Mouse (Mus musculus): ENCODE data around the gene Htr1d. TPM values are rescaled to one million over a fixed set of nuclear protein-coding genes. Genes with fewer than 3 reads are reported as not detected.

Htr1d gene
- polyA plus RNA-seq, 1 experiment from 2014 or later = not detected

GRCm38 (mm10) chr4:136449795-136450194 is 26.5 kb downstream of the Htr1d start:
- DNase-seq (no peak), ATAC-seq (no peak)
- H3K27me3 ChIP-seq (ENCODE audit: insufficient read depth, low read length) = no peaks in the 10 kb centered on the region
- no peak overlapping the region for H3K9ac ChIP-seq (replicated peaks)
- no peak overlapping the region for H3K4me3 ChIP-seq (ENCODE audit: low read depth, low read length)
- TF ChIP-seq EP300 (IDR thresholded peaks at IDR 0.05; ENCODE audit: low read depth) = no peak
- no peak for TF ChIP-seq CTCF (IDR thresholded peaks at IDR 0.05; ENCODE audit: low read depth)
- H3K27ac ChIP-seq (ENCODE audit: low read depth) = no peak overlapping the region
- no peak overlapping the region for H3K4me2 ChIP-seq (ENCODE audit: low read depth, low read length)
- no peaks in the 10 kb centered on the region for H3K36me3 ChIP-seq (replicated peaks; ENCODE audit: insufficient read depth, low read length)
- 62% methylated on average over 5 of the region's 5 CpGs for WGBS (ENCODE audit: insufficient replicate concordance)
- no peaks in the 10 kb centered on the region for H3K9me3 ChIP-seq (ENCODE audit: low read length)
- peaks cover 8% of the 10 kb centered on the region for H3K4me1 ChIP-seq (ENCODE audit: insufficient read depth)

DNA sequence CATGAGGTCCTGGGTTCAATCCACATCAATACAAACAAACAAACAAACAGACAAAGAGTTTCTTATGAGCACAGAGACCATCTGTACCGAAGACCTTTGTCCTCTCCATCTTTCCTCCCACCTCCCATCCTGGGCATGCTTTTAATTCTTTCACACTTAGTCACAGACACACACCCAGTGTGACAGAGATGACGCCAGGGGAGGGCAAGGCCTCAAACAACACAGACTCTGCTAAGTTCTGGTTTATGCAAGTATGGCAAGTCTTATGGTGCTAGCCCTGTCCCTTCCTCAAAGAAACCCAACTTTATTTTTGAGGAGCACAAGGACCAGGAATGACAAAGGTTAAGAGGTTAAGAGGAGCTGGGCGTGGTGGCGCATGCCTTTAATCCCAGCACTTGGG is 26.9 kb downstream of the Htr1d start:
- no peak overlapping the region for H3K9ac ChIP-seq (replicated peaks)
- ATAC-seq = no peak
- no peaks in the 10 kb centered on the region for H3K27me3 ChIP-seq (ENCODE audit: insufficient read depth, low read length)
- H3K4me1 ChIP-seq (ENCODE audit: insufficient read depth) = peaks cover 8% of the 10 kb centered on the region
- no peak overlapping the region for H3K4me3 ChIP-seq (ENCODE audit: low read depth, low read length)
- WGBS (ENCODE audit: insufficient replicate concordance) = 73% methylated on average over 4 of the region's 4 CpGs
- H3K9me3 ChIP-seq (ENCODE audit: low read length) = no peaks in the 10 kb centered on the region
- no peaks in the 10 kb centered on the region for H3K36me3 ChIP-seq (replicated peaks; ENCODE audit: insufficient read depth, low read length)
- H3K27ac ChIP-seq (ENCODE audit: low read depth) = no peak overlapping the region
- H3K4me2 ChIP-seq (ENCODE audit: low read depth, low read length) = no peak overlapping the region
- TF ChIP-seq CTCF (IDR thresholded peaks at IDR 0.05; ENCODE audit: low read depth) = no peak
- no peak for TF ChIP-seq EP300 (IDR thresholded peaks at IDR 0.05; ENCODE audit: low read depth)
- DNase-seq = no peak

GRCm38 (mm10) chr4:136451564-136451963 is 28.2 kb downstream of the Htr1d start:
- H3K27ac ChIP-seq (ENCODE audit: low read depth) = peak overlapping the region; percentile 61
- DNase-seq = peak; percentile 40
- WGBS (ENCODE audit: insufficient replicate concordance) = 10% methylated on average over 6 of the region's 6 CpGs
- no peak for TF ChIP-seq EP300 (IDR thresholded peaks at IDR 0.05; ENCODE audit: low read depth)
- no peak for TF ChIP-seq CTCF (IDR thresholded peaks at IDR 0.05; ENCODE audit: low read depth)
- H3K27me3 ChIP-seq (ENCODE audit: insufficient read depth, low read length) = no peaks in the 10 kb centered on the region
- no peak overlapping the region for H3K9ac ChIP-seq (replicated peaks)
- H3K36me3 ChIP-seq (replicated peaks; ENCODE audit: insufficient read depth, low read length) = no peaks in the 10 kb centered on the region
- no peaks in the 10 kb centered on the region for H3K9me3 ChIP-seq (ENCODE audit: low read length)
- peak; percentile 37 for ATAC-seq
- H3K4me3 ChIP-seq (ENCODE audit: low read depth, low read length) = no peak overlapping the region
- H3K4me2 ChIP-seq (ENCODE audit: low read depth, low read length) = no peak overlapping the region
- peaks cover 8% of the 10 kb centered on the region for H3K4me1 ChIP-seq (ENCODE audit: insufficient read depth)

DNA sequence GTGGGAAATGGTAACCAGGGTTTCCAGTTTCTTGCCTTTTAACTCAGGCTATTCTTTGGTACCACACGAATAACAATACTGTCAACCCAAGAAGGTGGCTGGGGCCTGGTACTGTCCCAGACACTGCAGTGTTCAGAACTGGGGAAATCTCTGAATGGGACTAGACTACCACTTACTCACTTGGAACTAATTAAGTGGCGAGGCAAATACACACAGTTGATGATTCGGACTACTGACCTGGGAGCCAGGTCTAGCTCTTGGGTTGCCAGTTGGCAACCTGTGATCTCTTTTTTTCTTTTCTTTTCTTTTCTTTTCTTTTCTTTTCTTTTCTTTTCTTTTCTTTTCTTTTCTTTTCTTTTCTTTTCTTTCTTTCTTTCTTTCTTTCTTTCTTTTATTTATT is 29.0 kb downstream of the Htr1d start:
- H3K36me3 ChIP-seq (replicated peaks; ENCODE audit: insufficient read depth, low read length) = no peaks in the 10 kb centered on the region
- no peak overlapping the region for H3K4me3 ChIP-seq (ENCODE audit: low read depth, low read length)
- DNase-seq (no peak), ATAC-seq (peak; percentile 31; the same call in 1 of the 2 replicates)
- no peak overlapping the region for H3K4me2 ChIP-seq (ENCODE audit: low read depth, low read length)
- peak overlapping the region; percentile 61 for H3K27ac ChIP-seq (ENCODE audit: low read depth)
- no peaks in the 10 kb centered on the region for H3K9me3 ChIP-seq (ENCODE audit: low read length)
- 73% methylated on average over 3 of the region's 3 CpGs for WGBS (ENCODE audit: insufficient replicate concordance)
- no peak overlapping the region for H3K9ac ChIP-seq (replicated peaks)
- H3K27me3 ChIP-seq (ENCODE audit: insufficient read depth, low read length) = no peaks in the 10 kb centered on the region
- H3K4me1 ChIP-seq (ENCODE audit: insufficient read depth) = peaks cover 8% of the 10 kb centered on the region
- TF ChIP-seq CTCF (IDR thresholded peaks at IDR 0.05; ENCODE audit: low read depth) (no peak), EP300 (IDR thresholded peaks at IDR 0.05; ENCODE audit: low read depth) (no peak)

DNA sequence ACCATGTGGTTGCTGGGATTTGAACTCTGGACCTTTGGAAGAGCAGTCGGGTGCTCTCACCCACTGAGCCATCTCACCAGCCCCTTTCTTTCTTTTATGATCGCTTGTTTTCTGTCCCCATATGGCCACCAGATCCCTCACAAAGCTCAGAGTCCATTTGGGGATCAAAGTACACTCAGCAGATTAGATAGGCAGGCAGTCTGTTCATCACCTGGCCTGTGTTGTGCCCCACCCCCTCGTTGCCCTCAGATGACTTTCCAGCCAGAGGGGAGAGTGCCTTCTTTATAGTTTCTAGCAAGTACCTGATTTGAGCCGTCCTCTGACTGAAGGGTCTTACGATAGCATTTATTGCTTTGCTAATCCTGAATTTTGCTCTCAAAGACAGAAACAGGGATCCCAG is 29.5 kb downstream of the Htr1d start:
- ATAC-seq = peak; percentile 88
- TF ChIP-seq EP300 (IDR thresholded peaks at IDR 0.05; ENCODE audit: low read depth) = no peak
- no peak for TF ChIP-seq CTCF (IDR thresholded peaks at IDR 0.05; ENCODE audit: low read depth)
- 50% methylated on average over 5 of the region's 5 CpGs for WGBS (ENCODE audit: insufficient replicate concordance)

DNA sequence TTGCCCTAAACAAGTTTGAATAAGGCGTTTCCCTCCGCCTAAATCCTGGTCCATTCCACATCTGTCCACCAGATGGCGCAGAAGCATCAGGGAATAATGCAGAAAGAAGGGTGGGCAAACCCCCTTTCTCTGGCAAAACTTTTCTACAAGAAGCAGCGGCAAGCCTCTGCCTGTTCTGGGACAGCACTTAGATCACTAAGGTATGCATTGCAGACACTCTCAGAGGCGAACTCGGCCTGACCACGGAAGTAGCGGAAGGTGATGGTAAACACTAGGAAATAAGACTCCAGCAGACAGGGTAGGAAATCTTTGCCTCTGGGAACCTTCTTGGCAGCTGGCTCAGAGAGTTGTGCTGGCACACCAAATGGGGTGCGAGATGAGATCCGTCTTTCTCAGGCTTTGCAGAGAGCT is 31.5 kb downstream of the Htr1d start:
- no peak overlapping the region for H3K27ac ChIP-seq (ENCODE audit: low read depth)
- no peak for TF ChIP-seq EP300 (IDR thresholded peaks at IDR 0.05; ENCODE audit: low read depth)
- peak; percentile 96 for TF ChIP-seq CTCF (IDR thresholded peaks at IDR 0.05; ENCODE audit: low read depth)
- H3K4me2 ChIP-seq (ENCODE audit: low read depth, low read length) = peak overlapping the region; percentile 68
- peaks cover 8% of the 10 kb centered on the region for H3K4me1 ChIP-seq (ENCODE audit: insufficient read depth)
- DNase-seq (peak; percentile 76), ATAC-seq (no peak)
- H3K36me3 ChIP-seq (replicated peaks; ENCODE audit: insufficient read depth, low read length) = no peaks in the 10 kb centered on the region
- H3K4me3 ChIP-seq (ENCODE audit: low read depth, low read length) = peak overlapping the region; percentile 18; the same call in 1 of the 2 replicates
- 11% methylated on average over 10 of the region's 10 CpGs for WGBS (ENCODE audit: insufficient replicate concordance)
- H3K9me3 ChIP-seq (ENCODE audit: low read length) = no peaks in the 10 kb centered on the region
- no peak overlapping the region; the same call in 1 of the 2 replicates for H3K9ac ChIP-seq (replicated peaks)
- H3K27me3 ChIP-seq (ENCODE audit: insufficient read depth, low read length) = no peaks in the 10 kb centered on the region

More for the DNA sequence above, 29.5 kb downstream of the Htr1d start:
- peak overlapping the region; percentile 29; the same call in 1 of the 2 replicates for H3K27ac ChIP-seq (ENCODE audit: low read depth)
- no peaks in the 10 kb centered on the region for H3K9me3 ChIP-seq (ENCODE audit: low read length)
- H3K9ac ChIP-seq (replicated peaks) = no peak overlapping the region
- peak; percentile 59 for DNase-seq
- H3K4me3 ChIP-seq (ENCODE audit: low read depth, low read length) = no peak overlapping the region
- peaks cover 8% of the 10 kb centered on the region for H3K4me1 ChIP-seq (ENCODE audit: insufficient read depth)
- no peaks in the 10 kb centered on the region for H3K27me3 ChIP-seq (ENCODE audit: insufficient read depth, low read length)
- H3K36me3 ChIP-seq (replicated peaks; ENCODE audit: insufficient read depth, low read length) = no peaks in the 10 kb centered on the region
- no peak overlapping the region for H3K4me2 ChIP-seq (ENCODE audit: low read depth, low read length)

Measured in liver, postnatal 0 days (tissue).